Mouse (Mus musculus) stomach, postnatal 0 days (tissue): ENCODE results near the gene Fmo4. TPM values are rescaled to one million over a fixed set of nuclear protein-coding genes. Genes with fewer than 3 reads are reported as not detected.
A peak's percentile ranks its signal among the peaks of the same experiment; 100 is the strongest.

Source experiments
- ATAC-seq: fragments of 200-750 bp; cut with Nextera tagmentation; 2 replicates; pipeline ENCODE4 v1.8.0; 2017; ENCODE audit not compliant: low FRiP score, low TSS enrichment
- DNase-seq: peaks from one replicate; pipeline ENCODE4 v3.0.0-alpha.2; 2016; ENCODE audit warnings: low spot score
- H3K27ac ChIP-seq: fragments of 300-500 bp; sonication (generic); replicated peaks from 2 replicates; pipeline ENCODE4 v1.5.1; 2014; ENCODE audit warnings: mild to moderate bottlenecking, control low read depth
- H3K27me3 ChIP-seq: fragments of 300-500 bp; sonication (generic); 2 replicates; pipeline ENCODE4 v1.6.1; 2014; ENCODE audit warnings: low read length; ENCODE audit not compliant: control insufficient read depth, insufficient read depth
- H3K36me3 ChIP-seq: fragments of 300-500 bp; sonication (generic); 2 replicates; pipeline ENCODE4 v1.6.1; 2014; ENCODE audit warnings: low read length, mixed read lengths; ENCODE audit not compliant: control insufficient read depth, insufficient read depth
- H3K4me1 ChIP-seq: fragments of 300-500 bp; sonication (generic); replicated peaks from 2 replicates; pipeline ENCODE4 v1.6.1; 2014; ENCODE audit warnings: antibody characterized with exemption; ENCODE audit not compliant: control insufficient read depth, insufficient read depth
- H3K4me2 ChIP-seq: fragments of 300-500 bp; sonication (generic); replicated peaks from 2 replicates; pipeline ENCODE4 v1.6.1; 2014; ENCODE audit warnings: low read depth, mild to moderate bottlenecking, control low read depth, moderate library complexity
- H3K4me3 ChIP-seq: fragments of 300-500 bp; sonication (generic); 2 replicates; pipeline ENCODE4 v1.5.1; 2014; ENCODE audit warnings: low read depth, low read length, control low read depth
- H3K9ac ChIP-seq: fragments of 300-500 bp; sonication (generic); 2 replicates; pipeline ENCODE4 v1.6.1; 2014; ENCODE audit warnings: mild to moderate bottlenecking, low read length, control low read depth, mixed read lengths
- H3K9me3 ChIP-seq: fragments of 300-500 bp; sonication (generic); 2 replicates; pipeline ENCODE4 v1.6.1; 2016; ENCODE audit warnings: low read length; ENCODE audit not compliant: control insufficient read depth
- CTCF ChIP-seq: IDR thresholded peaks from 2 replicates; pipeline ENCODE4 v1.5.1; 2016; ENCODE audit warnings: antibody characterized with exemption, low read depth, mild to moderate bottlenecking, moderate library complexity
- EP300 ChIP-seq: optimal IDR thresholded peaks from 2 replicates; pipeline ENCODE3; 2016; ENCODE audit warnings: antibody characterized with exemption
- WGBS: fragments of 180-500 bp; shearing (Covaris S2); extraction: QIAGEN DNeasy Blood & Tissue Kit; methylation state at CpG from one replicate; pipeline ENCODE4 v1.1.7; 2014; 5-methylcytosine and 5-hydroxymethylcytosine counted together
- polyA plus RNA-seq: library from polyadenylated mRNA; unstranded; fragments of >200 nt; fragmentation: Nextera tagmentation; extraction: Ambion mirVana; gene quantifications from 2 replicates; pipeline ENCODE4 v1.2.1, GENCODE M21; 2015

The Fmo4 gene
- 0.51 and 0.62 TPM in 2 replicates for polyA plus RNA-seq

GRCm38 (mm10) chr1:162813836-162814156, at the start of gene Fmo4:
TSS of gene Fmo4 (minus strand) at chr1:162813972.
- peak; percentile 45 for DNase-seq
- WGBS = 45% methylated on average over 8 of the region's 8 CpGs
- Histone ChIP-seq H3K9ac (no peak within 1 kb of the TSS), H3K27me3 (no peaks in the 10 kb centered on the region), H3K4me2 (peak within 1 kb of the TSS; percentile 36), H3K4me3 (no peak within 1 kb of the TSS; the same call in 1 of the 2 replicates), H3K36me3 (no peaks in the 10 kb centered on the region), H3K9me3 (no peaks in the 10 kb centered on the region), H3K4me1 (no peaks in the 10 kb centered on the region), H3K27ac (no peak within 1 kb of the TSS)
- TF ChIP-seq CTCF (peak; percentile 71), EP300 (no peak)
- ATAC-seq = no peak

- no peak for ATAC-seq
- DNase-seq = no peak
- no peak overlapping the region for H3K4me3 ChIP-seq
- no peak overlapping the region for H3K9ac ChIP-seq
- 38% methylated on average over 1 of the region's 1 CpGs for WGBS
- TF ChIP-seq CTCF (no peak), EP300 (no peak)
- H3K4me2 ChIP-seq = no peak overlapping the region
- H3K27ac ChIP-seq = no peak overlapping the region
- no peaks in the 10 kb centered on the region for H3K27me3 ChIP-seq
- no peaks in the 10 kb centered on the region for H3K9me3 ChIP-seq
- no peaks in the 10 kb centered on the region for H3K36me3 ChIP-seq
- H3K4me1 ChIP-seq = no peaks in the 10 kb centered on the region
Measured at GRCm38 (mm10) chr1:162862328-162862727, 48.6 kb upstream of the Fmo4 start.

- H3K27ac ChIP-seq = no peak overlapping the region
- no peak overlapping the region for H3K4me3 ChIP-seq
- H3K4me2 ChIP-seq = no peak overlapping the region; the same call in 1 of the 2 replicates
- H3K36me3 ChIP-seq = no peaks in the 10 kb centered on the region
- no peak overlapping the region for H3K9ac ChIP-seq
- TF ChIP-seq CTCF (no peak), EP300 (no peak)
- ATAC-seq (peak; percentile 31), DNase-seq (peak; percentile 39)
- no peaks in the 10 kb centered on the region for H3K9me3 ChIP-seq
- H3K4me1 ChIP-seq = no peaks in the 10 kb centered on the region
- 55% methylated on average over 9 of the region's 9 CpGs for WGBS
- no peaks in the 10 kb centered on the region for H3K27me3 ChIP-seq
Measured at GRCm38 (mm10) chr1:162859996-162860605, 46.3 kb upstream of the Fmo4 start.

- H3K27ac ChIP-seq = peak overlapping the region; percentile 40; the same call in 1 of the 2 replicates
- 24% methylated on average over 10 of the region's 10 CpGs for WGBS
- DNase-seq (no peak), ATAC-seq (peak; percentile 38)
- no peaks in the 10 kb centered on the region for H3K27me3 ChIP-seq
- no peaks in the 10 kb centered on the region for H3K9me3 ChIP-seq
- H3K4me2 ChIP-seq = peak overlapping the region; percentile 47
- H3K9ac ChIP-seq = 0 out of 2 replicates have a peak overlapping the region, but pooled peaks have one; percentile 61
- no peaks in the 10 kb centered on the region for H3K4me1 ChIP-seq
- H3K36me3 ChIP-seq = no peaks in the 10 kb centered on the region
- peak overlapping the region; percentile 24 for H3K4me3 ChIP-seq
- no peak for TF ChIP-seq CTCF
- no peak for TF ChIP-seq EP300
Measured at GRCm38 (mm10) chr1:162859545-162859976, 45.8 kb upstream of the Fmo4 start.

- 48% methylated on average over 12 of the region's 12 CpGs for WGBS
- peak overlapping the region; percentile 61 for H3K9ac ChIP-seq
- no peak for DNase-seq
- no peaks in the 10 kb centered on the region for H3K9me3 ChIP-seq
- H3K27me3 ChIP-seq = no peaks in the 10 kb centered on the region
- H3K4me1 ChIP-seq = no peaks in the 10 kb centered on the region
- peak overlapping the region; percentile 24 for H3K4me3 ChIP-seq
- no peaks in the 10 kb centered on the region for H3K36me3 ChIP-seq
- TF ChIP-seq EP300 (no peak), CTCF (no peak)
- ATAC-seq = 0 out of 2 replicates have a peak, but pooled peaks have one; percentile 21
- H3K27ac ChIP-seq = peak overlapping the region; percentile 61; the same call in 1 of the 2 replicates
- H3K4me2 ChIP-seq = peak overlapping the region; percentile 47
Measured at GRCm38 (mm10) chr1:162858748-162859130, 45.0 kb upstream of the Fmo4 start.
